Mouse (Mus musculus) adipocyte (in vitro differentiated cells): ENCODE measurements at regions not wholly inside any gene's neighbourhood (a gene's known extent, or its start where the extent isn't known, plus 50 kb on each side); places are given as distances from the start of the nearest gene placed in this dataset.

Experiments
- DNase-seq: peaks from one replicate; pipeline ENCODE4 v3.0.0-alpha.2; 2016; ENCODE audit warnings: low spot score

DNA sequence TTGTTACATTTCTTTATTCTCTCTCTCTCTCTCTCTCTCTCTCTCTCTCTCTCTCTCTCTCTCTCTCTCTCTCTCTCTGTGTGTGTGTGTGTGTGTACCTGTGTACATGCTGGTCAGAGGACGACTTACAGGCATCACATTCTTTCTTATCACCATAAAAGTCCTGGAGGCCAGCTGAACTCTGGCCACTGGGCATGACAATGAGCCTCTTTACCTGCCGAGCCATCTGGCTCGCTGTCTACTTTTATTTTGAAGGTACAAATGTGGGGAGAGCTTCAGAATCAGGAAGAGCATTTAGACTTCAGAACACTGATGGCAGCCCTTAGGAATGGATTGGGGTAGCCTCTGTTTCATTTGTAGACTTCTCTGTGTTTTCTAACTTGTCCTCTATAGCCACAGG is 171.0 kb downstream of the Zfp36l1 start:
- DNase-seq = no peak

DNA sequence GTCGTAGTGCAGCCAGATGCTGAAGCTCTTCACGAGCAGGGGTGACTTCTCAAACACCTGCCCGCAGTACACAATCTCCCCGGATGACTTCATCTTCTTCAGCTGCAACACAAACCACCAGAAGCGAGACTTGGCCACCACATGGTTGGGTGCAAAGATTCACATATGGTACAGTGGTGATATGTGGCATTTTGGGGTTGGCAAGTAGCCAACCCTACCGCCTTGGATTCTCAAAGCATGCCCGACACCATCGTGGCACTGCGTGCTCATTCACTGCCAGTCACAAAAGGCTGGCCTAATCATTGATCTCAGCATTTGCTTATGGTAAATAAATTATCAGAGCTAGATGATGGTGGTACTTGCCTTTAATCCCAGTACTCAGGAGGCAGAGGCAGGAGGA is 173.4 kb downstream of the Zfp36l1 start:
- DNase-seq = no peak

DNA sequence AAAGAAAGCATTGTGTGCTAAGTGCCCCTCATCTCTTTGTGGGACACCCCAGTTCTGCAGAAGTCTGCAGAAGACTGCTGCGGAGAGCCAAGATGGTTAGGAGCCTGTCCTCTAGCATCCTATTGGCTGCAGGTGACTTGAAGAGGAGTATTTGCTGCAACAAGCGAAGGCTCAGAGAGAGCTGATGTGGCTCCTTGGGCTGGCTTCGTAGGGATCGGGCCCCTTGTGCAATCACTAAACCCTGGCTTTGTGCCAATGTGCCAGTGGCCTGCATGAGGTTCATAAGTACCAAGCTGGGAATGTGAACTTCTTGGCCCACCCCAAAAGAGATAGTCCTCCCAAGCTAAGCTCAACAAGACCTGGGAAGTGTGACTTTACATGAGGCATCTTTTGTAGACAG is 174.9 kb downstream of the Zfp36l1 start:
- DNase-seq = peak; percentile 55

DNA sequence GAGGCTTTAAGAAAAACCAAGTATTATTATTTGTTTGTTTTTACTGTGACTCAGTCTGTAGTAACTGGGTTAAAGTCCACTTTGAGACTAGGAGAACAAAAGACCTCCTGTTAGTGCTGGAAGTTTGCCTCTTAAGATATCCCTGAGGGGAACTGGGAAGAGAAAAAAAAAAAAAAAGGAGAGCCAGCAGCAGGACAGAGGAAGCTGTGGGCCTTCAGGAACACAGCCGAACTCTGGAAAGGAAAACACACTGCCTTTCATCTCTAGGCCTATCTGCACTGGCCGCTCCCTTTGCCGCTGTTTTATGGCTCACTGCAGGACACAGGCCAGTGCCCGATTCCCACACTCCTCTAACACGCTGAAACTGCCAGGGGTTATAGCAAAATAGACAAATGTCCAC is 176.1 kb downstream of the Zfp36l1 start:
- DNase-seq = peak; percentile 79

DNA sequence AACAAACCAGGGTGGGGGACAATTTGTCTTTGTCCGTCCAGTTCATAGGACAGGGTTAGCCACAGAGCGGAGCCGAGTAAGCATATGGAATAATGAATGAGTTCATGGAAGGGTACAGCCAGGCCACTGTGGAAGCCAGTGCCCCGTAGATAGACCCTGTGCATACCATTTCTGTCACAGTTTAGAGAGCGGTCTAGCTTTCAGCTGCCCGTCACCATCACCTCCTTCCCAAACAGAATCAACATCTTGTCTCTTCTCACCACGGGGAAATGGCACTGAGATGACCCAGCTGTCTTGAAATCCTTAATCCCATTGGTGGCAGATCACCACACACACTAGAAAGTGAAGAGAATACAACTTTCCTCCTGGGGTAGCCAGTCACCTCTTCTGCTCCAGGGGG is 178.7 kb downstream of the Zfp36l1 start:
- DNase-seq = no peak

DNA sequence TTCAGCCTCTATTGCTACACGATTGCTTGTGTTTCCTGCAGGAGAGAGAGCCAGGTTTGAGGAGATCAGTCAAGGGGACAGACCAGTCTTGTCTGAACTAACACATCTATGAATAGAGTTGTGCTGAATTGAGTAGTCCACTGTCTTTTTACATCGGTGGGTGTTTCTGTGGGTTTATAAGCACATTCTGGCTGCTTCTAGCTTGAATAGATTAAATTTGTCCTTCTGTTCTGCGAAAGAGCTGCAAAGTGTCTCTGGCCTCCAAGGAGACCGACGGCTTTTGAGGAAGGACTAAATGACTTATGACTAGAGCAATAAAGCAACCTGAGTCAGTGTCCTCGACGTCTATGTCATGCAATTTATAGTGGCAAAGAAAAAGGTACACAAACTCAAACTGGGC is 179.9 kb downstream of the Zfp36l1 start:
- DNase-seq = no peak

DNA sequence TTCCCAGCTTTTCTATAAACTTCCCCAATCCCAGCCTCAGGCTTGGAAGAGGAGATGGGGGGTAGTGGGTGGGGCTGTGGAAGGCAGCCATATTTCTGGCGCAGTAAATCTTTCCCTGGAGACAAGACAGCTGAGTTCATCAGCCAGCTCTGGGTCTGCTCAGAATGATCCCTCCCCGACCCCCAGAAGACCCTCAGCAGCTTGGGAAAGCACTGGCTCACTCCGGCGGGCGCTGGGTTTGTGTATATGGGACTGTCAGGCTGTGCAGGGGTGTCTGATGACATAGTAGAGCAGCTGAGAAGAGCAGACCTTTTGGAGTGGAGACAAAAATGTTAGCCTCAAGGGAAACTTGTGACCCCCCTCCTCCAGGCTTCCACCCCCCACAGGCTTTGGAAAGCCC is 181.4 kb downstream of the Zfp36l1 start:
- DNase-seq = no peak

DNA sequence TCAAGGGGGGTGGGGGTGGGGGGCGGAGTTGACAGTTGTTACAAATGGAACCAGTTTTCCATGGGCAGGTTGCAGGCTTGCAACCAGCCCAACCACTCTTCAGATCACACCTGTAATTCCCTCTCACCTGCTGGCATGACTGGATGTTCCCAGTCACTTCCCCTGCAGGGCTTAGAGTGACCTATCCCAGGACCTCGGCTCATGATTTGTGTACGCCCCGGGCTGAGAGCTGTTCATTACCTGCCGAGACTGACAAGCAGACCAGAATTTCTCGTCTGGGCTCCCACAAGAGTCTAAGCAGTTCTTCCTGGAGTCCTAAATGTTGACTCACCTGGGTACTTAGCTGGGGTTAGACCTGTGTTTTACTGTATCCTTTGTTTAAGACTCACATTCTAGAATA is 183.0 kb downstream of the Zfp36l1 start:
- no peak for DNase-seq

DNA sequence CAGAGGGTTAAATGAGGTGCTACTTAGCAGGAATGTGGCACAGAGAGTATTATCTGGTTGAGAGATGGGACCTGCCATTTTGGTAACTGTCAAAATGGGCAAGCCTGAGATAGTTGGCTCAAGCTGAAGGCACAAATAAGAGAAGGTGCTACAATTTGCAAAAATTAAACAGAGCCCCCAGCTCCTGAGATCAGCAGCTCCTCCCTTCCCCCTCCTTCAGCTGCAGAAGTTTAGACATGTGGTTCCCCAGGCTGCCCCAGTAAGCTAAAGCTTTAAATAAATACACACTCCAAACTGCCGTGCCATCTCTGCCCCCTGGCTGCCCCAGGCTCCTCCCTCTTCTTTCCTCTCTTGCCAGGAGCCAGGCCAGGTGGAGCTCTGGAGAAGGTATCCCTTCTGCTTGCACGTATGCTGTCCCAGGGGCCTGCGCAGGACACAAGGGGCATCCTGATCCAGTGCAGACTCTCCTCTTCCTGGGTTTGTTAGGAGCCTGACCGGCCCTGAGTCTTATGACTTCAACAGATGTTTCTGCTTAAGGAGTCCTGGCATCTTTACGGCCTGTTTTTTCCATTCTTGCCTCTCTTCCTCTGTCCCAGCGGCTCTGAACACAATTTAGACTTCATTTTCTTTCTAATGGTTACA is 184.0 kb downstream of the Zfp36l1 start:
- peak; percentile 72 for DNase-seq

DNA sequence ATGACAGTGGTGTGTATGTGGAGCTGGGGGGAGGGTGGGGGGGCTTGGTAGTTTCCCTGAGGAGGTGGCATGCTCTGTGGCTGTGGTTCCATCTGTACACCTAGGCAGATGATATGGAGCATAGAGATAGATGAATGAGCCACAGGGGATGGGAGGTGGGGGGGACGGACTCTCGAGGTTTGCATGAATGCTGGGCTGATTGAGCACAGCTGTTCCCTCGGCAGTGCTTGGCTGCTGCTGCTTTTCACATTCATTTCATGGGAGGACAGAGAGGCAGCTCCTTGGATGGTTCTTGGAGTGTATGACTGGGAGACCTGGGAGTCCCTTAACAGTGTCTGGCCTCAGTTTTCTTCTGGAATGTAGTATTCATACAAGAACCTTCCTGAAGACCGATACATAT is 184.5 kb downstream of the Zfp36l1 start:
- DNase-seq = no peak

DNA sequence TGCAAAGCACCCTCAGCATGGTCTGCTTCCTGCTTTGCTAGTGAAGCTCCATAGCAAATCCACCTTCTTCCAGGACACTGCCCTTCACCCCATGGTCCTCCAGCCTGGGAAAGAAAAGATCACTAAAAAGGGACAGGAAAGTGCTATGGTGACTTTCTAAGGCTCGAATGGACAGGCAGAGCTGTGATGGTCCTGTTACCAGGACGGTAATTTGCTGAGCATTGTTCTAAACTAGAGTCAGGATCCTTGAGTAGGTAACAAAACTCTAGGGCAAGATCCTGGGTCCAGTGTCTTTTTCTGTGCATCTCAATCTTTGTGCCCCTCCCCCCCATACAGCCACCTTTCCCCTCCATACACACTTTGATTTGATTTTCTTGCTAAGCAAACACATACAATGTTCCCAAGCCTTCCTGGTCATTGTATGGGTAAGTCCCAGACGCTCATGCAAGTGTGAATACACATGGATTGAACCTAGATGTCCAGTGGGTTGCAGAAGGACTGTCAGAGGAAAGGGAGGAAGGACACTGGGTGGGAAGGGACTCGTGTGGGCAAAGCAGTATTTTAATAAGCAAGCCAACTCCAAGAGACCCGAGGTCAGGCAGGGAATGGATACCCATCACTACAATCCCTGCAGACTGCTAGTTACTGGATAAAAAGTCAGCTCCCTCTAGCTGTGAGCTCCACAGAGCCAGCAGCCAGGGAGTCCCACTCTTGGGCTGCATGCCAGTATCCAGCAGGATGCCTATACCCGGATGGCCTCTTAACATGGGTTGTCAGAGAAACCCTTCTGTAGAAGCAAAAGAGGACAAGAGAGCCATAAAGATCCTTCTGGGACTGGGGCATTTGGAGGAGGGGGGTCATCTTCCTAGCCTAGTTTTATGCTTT is 186.9 kb downstream of the Zfp36l1 start:
- DNase-seq = peak; percentile 66

DNA sequence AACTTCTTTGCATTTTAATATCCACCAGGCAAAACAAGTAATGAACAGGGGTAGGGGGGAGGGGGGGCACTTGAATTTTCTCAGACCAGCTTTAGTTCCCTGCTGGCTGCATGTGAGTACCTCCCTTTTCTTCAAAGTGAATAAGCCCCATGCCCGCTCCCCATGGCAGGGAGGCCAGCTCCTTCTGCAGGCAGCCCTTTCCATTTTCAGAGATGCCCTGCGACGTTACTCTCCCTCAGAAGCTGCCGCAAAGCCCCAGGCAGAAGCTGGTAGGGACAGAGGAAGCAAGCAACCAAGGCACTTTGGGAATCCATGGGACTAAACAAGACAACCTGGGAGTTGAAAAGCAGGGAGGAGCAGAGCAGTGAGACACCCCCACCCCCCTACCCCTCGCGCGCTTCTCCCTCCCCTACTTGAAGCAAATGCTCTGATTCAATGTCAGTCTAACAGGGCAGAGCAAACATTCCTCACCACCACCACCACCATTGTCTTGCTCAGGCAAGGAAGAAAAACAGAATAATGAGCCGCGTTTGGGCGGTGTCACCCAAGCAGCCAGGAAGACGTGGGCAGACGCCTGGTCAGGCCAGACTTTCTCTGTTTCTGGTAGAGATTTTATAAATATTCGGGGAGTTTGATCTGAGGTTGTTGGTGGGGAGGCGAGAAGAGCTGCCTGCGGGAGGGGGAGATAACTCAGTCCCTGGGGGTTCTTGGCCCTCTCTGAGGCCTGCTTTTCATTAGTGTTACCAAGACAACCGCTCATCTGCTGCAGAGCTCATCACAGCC is 187.7 kb downstream of the Zfp36l1 start:
- no peak for DNase-seq

DNA sequence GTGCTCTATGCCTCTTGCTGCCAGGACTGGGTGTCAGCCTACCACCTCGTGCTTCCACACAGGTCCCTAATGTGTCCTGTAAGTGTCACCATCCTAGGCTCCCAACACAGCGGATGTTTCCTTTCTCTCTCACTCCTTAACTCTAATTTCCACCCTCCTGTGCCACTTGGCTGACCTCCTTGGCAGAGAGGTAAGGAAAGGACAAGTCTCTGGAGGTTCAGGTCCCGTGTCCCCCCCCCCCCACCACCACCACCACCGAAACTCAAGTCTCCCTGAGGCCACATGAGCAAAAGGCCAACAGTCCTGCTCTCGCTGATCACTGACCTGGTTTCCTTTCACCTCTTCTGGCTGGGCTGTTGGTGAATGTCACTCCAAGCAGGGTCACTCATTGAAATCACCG is 189.0 kb downstream of the Zfp36l1 start:
- DNase-seq = no peak

DNA sequence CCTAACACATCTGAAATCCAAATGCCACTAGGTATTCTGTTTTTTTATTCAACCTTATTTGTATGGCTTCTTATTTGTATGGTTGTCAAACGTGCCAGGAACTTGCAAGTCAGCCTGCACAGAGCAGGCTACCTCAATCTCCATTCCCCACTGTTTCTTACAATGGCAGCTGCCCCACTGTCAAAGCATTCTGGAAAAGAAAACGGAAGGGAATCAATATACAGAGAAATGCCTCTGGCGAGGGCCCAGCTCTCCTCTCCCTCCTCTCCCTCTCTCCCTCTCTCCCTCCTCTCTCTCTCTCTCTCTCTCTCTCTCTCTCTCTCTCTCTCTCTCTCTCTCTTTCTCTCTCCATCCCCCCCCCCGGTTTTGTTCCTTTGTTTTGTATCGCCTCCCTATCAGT is 191.0 kb downstream of the Zfp36l1 start:
- DNase-seq = no peak

DNA sequence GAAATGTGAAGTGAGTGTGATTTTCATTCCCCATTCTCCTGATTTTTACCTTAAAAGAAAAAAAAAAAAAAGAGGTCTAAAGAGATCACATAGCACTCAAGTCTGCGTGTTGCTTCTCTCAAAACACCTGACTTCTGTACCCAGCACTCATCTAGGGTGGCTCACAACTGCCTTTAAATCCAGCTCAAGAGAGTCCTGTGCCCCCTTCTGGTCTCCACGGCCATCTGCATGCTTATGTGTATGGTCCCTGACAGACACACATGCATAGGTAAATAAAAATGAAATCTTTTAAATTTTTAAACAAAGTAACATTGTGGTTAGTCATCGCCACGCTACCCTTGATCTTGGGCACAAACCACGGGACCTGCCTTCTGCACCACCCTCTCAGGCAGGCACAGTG is 193.8 kb downstream of the Zfp36l1 start:
- DNase-seq = no peak

DNA sequence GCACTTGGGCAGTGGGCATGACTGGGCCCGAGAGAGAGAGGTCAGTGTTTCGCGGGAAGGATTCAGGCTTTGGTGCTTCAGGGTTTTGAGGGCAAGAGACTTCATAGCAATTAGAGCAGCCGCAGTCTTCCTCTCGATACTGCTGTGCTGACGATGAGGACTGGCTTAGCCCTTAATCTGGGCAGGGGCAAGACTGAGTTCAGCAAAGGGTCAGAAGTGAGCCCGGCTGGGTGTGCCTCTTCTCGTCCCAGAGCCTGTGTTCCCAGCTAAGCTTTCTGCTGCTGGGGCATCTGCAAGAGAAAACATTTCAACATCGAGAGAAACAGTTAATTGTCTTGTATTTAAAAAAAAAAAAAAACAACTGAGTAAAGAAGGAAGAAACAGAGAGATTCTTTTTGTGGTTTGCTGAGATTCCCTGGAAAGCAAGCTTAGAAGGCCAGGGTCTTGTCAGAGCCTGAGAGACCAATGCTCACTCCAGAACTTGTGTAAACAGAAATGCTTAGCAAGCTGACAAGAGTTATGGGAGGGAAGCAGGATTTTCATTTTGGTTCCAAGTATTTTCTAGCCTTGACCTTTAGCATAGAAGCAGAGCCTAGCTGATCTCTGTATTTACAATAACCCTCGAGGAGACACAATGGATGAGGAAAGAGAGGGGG is 195.1 kb downstream of the Zfp36l1 start:
- DNase-seq = peak; percentile 81

DNA sequence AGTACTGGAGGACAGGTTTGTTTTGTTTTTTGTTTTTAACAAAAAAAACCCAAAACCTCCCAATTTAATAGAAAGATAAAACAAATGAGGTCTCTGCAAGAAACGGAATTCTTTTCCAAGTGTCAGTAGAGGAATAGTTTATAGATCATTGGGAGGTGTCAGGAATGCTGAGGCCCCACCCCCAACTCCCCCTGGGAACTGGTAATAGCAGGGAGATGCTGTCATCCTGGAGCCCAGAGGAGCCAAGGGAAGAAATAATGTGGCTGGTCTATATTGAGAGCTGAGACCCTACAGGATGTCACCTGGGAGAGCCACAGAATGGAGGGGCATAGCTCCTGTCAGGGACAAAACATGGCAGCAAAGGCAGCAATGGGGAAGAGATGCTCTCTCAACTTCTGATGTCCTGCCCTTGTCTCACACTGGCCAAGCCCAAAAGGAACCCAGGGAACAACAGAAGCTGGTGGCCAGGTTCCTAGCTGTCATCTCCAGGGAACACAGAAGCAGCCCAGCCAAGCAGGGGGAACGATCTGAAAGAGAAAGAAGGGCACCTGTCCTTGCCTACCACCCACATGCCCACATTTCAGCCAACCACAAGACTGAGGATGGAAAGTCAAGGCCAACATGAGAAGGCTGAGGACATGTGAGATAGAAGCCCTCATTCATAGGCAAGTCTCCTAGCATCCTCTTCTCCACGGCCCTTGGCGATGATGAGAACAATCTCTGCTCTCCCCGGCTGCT is 195.7 kb downstream of the Zfp36l1 start:
- no peak for DNase-seq

DNA sequence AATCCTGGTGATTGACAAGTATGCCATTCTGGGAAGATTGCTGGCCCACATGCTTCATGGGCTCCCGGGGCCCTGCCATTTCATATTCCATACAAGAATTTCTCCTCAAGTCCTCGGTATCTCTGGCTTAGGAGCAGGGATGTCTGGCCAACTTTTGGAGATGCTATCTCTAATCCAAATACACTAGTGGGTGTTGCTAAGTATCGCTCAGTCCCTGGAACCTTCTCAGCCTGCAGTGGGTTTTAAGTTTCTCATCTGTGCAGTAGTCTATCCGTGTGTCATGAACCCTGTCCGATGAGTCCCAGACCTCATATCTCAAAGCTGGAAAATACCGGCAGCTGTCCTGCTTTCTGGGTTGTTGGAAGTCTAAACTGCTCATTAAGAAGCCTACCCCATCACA is 198.9 kb downstream of the Zfp36l1 start:
- no peak for DNase-seq

DNA sequence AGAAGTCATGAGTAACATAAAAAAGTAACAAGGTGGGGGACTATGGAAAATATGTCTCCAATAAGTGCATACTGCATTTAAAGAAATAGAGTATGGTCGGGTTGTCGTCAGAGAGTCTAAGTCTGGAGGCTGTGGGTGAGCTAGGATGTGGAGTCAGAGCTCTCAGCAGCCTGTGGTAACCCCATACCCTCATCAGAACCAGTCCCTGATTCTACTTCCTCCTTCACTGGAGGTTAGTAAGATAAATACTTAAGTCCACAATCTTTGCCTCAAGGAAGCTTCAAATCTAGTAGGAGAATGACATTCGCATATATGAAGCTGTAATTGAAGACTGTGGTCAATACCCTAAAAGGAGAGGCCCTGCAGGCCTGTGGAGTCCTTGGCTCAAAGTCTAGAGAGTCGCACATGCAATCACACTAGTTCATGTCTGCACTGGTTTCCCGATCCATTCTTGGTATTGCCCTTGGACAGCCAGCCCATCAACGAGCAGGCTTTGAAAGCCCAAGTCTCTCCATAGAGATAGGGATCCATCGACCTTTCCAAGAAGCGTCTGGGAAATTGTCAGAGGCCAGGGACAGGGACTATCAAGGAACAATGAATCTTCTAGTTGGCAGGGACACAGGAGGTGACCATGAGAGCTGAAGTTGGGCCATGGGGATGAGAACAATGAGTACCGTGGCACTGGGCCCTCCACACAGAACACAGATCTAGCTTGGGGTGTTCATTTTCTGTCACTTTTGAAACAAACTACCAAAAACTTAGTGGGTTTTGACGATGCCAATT is 200.3 kb downstream of the Zfp36l1 start:
- no peak for DNase-seq

DNA sequence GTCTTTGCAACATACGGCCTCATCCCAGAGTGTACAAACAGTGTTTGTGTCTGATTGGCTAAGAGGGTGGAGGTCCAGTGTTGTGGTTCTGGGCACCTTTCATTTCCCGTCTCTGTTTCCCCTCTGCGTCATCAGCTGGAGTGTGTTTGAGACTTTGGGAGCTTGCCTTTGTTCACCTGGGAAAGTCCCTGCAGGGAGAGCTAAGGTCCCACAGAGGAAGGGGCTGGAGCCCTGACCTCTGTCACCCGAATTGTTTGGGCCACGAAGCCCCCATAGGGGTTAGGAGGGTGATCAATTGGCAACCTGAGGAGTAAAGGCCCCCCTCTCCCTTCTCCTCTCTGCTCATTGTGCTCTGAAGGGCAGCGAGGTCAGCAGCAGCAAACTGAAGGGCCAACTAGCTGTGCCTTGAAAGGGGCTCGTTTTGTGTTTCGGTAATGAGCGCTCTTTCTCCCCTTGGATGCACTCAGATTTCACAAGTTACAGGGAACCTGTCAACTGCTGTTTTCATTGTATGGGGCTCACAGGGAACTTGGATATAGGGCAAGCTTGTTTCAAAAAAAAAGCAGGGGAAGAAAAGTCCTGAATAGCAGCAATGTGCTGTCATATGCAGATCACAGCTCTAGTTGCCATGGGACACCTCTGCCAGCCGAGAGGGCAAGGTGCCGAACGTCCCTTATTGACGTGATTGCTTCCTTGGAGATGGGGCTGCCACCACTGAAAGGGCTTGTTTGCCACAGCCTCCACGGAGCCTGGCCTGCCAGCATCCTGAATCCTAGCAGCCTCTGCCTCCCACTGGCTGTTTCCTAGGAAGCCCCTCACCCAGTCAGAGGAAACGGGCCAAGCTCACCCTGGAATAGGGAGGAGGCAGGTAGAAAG is 201.7 kb downstream of the Zfp36l1 start:
- DNase-seq = no peak
